Mouse (Mus musculus) CH12.LX (cell line): ENCODE measurements at regions not wholly inside any gene's neighbourhood (a gene's known extent, or its start where the extent isn't known, plus 50 kb on each side); places are given as distances from the start of the nearest gene placed in this dataset.

ENCODE experiments used
- CTCF ChIP-seq, 2 experiments: IDR thresholded peaks in 1 of 2; conservative IDR thresholded peaks in 1 of 2; 2 replicates each; pipeline ENCODE4 v1.5.1; 2011 to 2012; ENCODE audit warnings: low read depth in 2 of 2, low read length in 2 of 2, improper control_type of control experiment in 1 of 2, inconsistent platforms in 1 of 2, mild to moderate bottlenecking in 1 of 2, moderate library complexity in 1 of 2
- POLR2A ChIP-seq: IDR thresholded peaks from 2 replicates; pipeline ENCODE4 v1.6.1; 2011; ENCODE audit warnings: low read depth, mild to moderate bottlenecking, improper control_type of control experiment, low read length

DNA sequence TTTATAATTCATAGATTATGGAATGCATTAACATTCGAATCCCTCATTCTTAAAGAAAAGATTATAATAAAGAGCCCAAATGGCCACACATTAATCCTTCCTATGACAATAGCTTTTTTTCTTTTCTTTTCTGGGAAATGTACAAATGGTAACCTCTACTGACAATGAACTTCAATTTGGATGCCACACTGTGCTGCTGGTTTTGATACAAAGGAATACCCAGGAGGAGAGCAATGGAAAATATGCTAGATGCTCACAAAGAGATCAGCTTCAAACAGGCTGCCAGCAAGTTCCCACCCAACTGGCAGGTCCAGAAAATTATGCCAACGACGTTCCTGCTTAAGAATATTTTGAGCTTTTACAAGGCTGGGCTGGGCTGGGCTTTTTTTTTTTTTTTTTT lies 364.4 kb upstream of the Dpp10 start:
- TF ChIP-seq POLR2A (no peak), CTCF (conservative IDR thresholded peaks at IDR 0.05 in 1 of 2, IDR thresholded peaks at IDR 0.05 in 1 of 2; ENCODE audit: low read depth in 2 of 2, low read length in 2 of 2) (no peak)
